Mouse (Mus musculus) midbrain, embryonic 14.5 days (tissue): ENCODE results near the gene Lat2. TPM values are rescaled to one million over a fixed set of nuclear protein-coding genes. Genes with fewer than 3 reads are reported as not detected.

Experiments
- ATAC-seq: fragments of 200-750 bp; cut with Nextera tagmentation; 2 replicates; pipeline ENCODE4 v1.8.0; 2017; ENCODE audit warnings: moderate number of reproducible peaks, moderate library complexity; ENCODE audit not compliant: low FRiP score, low TSS enrichment
- DNase-seq: peaks from one replicate; pipeline ENCODE4 v3.0.0-alpha.2; 2015
- H3K27ac ChIP-seq: fragments of 300-500 bp; sonication (generic); replicated peaks from 2 replicates; pipeline ENCODE4 v1.5.1; 2014; ENCODE audit warnings: mild to moderate bottlenecking, low read depth, low read length, moderate library complexity
- H3K27me3 ChIP-seq: fragments of 300-500 bp; sonication (generic); 2 replicates; pipeline ENCODE4 v1.6.1; 2014; ENCODE audit warnings: low read length, control low read depth, mixed read lengths; ENCODE audit not compliant: control insufficient read depth, insufficient read depth
- H3K36me3 ChIP-seq: fragments of 300-500 bp; sonication (generic); 2 replicates; pipeline ENCODE4 v1.6.1; 2014; ENCODE audit warnings: low read length, control low read depth; ENCODE audit not compliant: control insufficient read depth, insufficient read depth
- H3K4me1 ChIP-seq: fragments of 300-500 bp; sonication (generic); 2 replicates; pipeline ENCODE4 v1.6.1; 2014; ENCODE audit warnings: mild to moderate bottlenecking, antibody characterized with exemption, low read length, control low read depth; ENCODE audit not compliant: control insufficient read depth, insufficient read depth
- H3K4me2 ChIP-seq: fragments of 300-500 bp; sonication (generic); 2 replicates; pipeline ENCODE4 v1.6.1; 2014; ENCODE audit warnings: mild to moderate bottlenecking, low read length, moderate library complexity
- H3K4me3 ChIP-seq: fragments of 300-500 bp; sonication (generic); replicated peaks from 2 replicates; pipeline ENCODE4 v1.5.1; 2014; ENCODE audit warnings: low read depth, low read length
- H3K9ac ChIP-seq: fragments of 300-500 bp; sonication (generic); replicated peaks from 2 replicates; pipeline ENCODE4 v1.6.1; 2014; ENCODE audit warnings: mild to moderate bottlenecking, low read length, moderate library complexity
- H3K9me3 ChIP-seq: fragments of 300-500 bp; sonication (generic); 2 replicates; pipeline ENCODE4 v1.6.1; 2016; ENCODE audit warnings: low read length, control low read depth, mixed read lengths; ENCODE audit not compliant: control insufficient read depth
- WGBS: fragments of 180-500 bp; shearing (Covaris S2); extraction: QIAGEN DNeasy Blood & Tissue Kit; methylation state at CpG from one replicate; pipeline ENCODE4 v1.1.7; 2014; 5-methylcytosine and 5-hydroxymethylcytosine counted together
- polyA plus RNA-seq: library from polyadenylated mRNA; unstranded; fragments of >200 nt; fragmentation: Nextera tagmentation; extraction: Ambion mirVana; gene quantifications from 2 replicates; pipeline ENCODE4 v1.2.1, GENCODE M21; 2014

Gene Lat2
- polyA plus RNA-seq, 1 experiment from 2014 or later = 2.7 TPM

DNA sequence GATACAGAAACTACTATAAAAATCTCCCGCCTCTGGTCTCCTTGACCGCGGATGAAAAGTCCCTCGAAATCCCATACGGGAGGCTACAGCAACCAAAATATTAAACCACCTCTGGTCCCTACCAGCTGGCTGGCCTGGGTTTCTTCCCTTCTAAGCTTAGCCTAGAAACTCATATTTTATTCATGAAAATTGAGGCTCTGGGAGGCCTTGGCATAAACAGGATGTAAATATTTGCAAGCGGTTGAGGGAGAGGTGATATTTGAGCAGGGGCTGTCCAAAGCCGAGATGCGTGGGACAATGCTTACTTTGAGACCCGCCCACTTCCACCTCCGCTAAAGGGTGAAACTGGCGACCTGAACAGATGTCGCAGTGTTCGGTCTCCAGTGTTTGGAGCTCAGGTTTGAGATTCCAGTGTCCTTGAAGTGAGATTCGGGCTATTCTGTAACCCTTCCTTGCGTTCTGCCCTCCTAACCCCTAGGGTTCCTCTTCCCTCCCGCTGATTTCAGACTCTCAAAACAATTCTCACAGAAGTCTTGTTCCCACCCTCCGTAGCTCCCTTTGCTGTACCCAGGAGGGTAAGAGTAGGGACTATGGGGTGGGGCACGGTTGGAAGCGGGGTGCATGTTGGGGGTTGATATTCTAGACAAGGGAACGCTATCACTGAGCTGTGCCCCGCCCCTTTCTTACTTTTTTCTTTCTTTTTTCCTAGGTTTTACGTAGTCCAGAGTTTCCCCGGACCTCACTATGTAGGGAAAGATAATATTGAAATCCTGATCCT, 42.9 kb downstream of the Lat2 start:
- Histone ChIP-seq H3K27me3 (no peaks in the 10 kb centered on the region), H3K27ac (peak overlapping the region; percentile 77), H3K9ac (peak overlapping the region; percentile 52), H3K9me3 (no peaks in the 10 kb centered on the region), H3K4me3 (peak overlapping the region; percentile 46), H3K36me3 (no peaks in the 10 kb centered on the region), H3K4me1 (peaks cover 7% of the 10 kb centered on the region), H3K4me2 (peak overlapping the region; percentile 77)
- DNase-seq (peak; percentile 89), ATAC-seq (peak; percentile 58)
- 1% methylated on average over 23 of the region's 23 CpGs for WGBS

DNA sequence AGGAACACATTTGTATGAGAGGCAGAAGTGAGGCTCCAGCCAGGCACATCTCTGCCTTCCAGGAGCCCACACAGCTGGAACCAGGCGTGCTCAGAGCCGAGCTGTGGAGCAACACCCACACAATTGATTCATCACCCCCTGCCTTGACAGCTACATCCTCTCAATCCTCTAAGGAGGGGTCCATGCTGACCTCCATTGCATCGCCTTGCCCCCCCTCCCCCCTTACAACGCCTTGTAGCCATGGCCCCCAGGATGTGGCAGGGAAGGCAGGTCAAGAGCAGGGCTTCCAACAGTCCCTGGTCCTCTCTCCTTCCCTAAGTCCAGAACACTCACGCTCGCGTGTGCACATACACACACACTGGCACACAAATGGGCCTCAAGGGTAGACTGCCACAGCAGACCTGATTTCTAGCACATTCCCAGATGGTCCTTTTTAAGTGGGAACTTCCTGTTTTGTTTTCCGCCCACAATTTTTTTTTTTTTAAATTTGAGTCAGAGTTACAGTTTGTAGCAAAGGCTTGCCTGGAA, 45.8 kb downstream of the Lat2 start:
- Histone ChIP-seq H3K4me1 (peaks cover 7% of the 10 kb centered on the region), H3K27me3 (no peaks in the 10 kb centered on the region), H3K9ac (no peak overlapping the region), H3K4me3 (no peak overlapping the region), H3K9me3 (no peaks in the 10 kb centered on the region), H3K36me3 (no peaks in the 10 kb centered on the region), H3K27ac (no peak overlapping the region), H3K4me2 (no peak overlapping the region)
- no peak for ATAC-seq
- no peak for DNase-seq
- WGBS = 61% methylated on average over 8 of the region's 8 CpGs

DNA sequence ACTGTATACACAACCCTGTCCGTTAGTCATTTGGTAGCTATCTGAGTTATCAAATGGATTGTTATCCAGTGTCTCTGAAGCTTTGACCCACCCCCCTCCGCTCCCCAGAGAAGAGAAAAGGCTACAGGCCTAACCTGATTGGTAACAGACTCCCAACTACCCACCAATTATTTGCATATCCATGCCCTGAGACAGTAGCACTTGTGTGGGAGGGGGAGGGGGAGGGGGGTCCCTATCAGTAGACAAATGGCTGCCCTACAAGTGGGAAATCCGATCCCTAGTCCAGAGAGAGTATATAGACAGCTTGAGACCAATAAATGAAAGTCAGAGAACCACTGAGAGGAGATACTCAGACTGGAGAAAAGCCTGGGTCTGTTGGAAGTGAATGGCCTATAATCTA, 46.8 kb downstream of the Lat2 start:
- ATAC-seq = no peak

DNA sequence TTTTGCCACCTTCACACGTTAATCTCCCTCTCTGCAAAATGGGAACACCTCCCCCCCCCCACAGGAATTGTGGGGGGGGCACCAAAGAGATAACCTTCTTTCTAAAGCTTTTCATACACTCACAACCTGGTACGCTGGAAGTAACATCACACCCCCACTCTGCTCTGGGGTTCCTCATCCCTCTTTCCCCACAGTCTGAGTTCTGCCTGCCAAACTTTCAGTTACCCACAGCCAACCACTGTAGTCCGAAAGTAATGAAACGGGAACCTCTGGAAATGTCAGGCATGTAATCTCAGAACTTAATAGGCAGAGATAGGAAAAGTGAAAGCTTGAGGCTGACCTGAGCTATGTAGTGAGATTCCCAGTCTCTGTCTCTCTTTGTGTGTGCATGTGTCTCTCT, 47.4 kb downstream of the Lat2 start:
- Histone ChIP-seq H3K9ac (no peak overlapping the region), H3K27me3 (no peaks in the 10 kb centered on the region), H3K4me3 (no peak overlapping the region), H3K36me3 (no peaks in the 10 kb centered on the region), H3K4me2 (no peak overlapping the region), H3K27ac (no peak overlapping the region), H3K4me1 (peaks cover 5% of the 10 kb centered on the region), H3K9me3 (no peaks in the 10 kb centered on the region)
- 84% methylated on average over 4 of the region's 4 CpGs for WGBS
- DNase-seq = no peak
- no peak for ATAC-seq

More for the DNA sequence above, 46.8 kb downstream of the Lat2 start:
- Histone ChIP-seq H3K4me1 (peaks cover 7% of the 10 kb centered on the region), H3K27ac (no peak overlapping the region), H3K36me3 (no peaks in the 10 kb centered on the region), H3K9ac (no peak overlapping the region), H3K4me3 (no peak overlapping the region), H3K27me3 (no peaks in the 10 kb centered on the region), H3K9me3 (no peaks in the 10 kb centered on the region), H3K4me2 (no peak overlapping the region)
- no peak for DNase-seq
- WGBS = 83% methylated on average over 3 of the region's 3 CpGs

DNA sequence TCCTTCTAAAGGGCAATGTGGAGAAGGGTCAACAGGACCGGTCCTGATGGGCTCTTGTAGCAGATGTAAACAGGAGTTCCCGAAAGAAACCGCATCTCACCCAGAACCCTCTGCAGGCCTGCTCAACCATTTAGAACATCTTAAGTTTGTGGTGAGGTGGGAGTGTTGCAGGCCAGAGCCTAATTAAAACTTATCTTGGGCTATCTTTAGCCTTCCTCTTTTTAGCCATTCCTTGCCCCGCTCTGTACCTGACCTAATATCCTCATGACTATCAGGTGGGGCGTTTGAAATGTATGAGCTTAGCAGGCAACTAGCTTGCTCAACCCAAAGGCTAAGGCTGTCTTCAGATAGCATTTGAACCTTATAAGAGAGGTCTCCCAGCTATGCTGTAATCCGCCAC, 49.1 kb downstream of the Lat2 start:
- Histone ChIP-seq H3K4me3 (no peak overlapping the region), H3K27ac (no peak overlapping the region), H3K36me3 (no peaks in the 10 kb centered on the region), H3K4me1 (no peaks in the 10 kb centered on the region), H3K9me3 (no peaks in the 10 kb centered on the region), H3K9ac (no peak overlapping the region), H3K4me2 (no peak overlapping the region), H3K27me3 (no peaks in the 10 kb centered on the region)
- WGBS = 91% methylated on average over 6 of the region's 6 CpGs
- no peak for DNase-seq
- ATAC-seq = no peak

DNA sequence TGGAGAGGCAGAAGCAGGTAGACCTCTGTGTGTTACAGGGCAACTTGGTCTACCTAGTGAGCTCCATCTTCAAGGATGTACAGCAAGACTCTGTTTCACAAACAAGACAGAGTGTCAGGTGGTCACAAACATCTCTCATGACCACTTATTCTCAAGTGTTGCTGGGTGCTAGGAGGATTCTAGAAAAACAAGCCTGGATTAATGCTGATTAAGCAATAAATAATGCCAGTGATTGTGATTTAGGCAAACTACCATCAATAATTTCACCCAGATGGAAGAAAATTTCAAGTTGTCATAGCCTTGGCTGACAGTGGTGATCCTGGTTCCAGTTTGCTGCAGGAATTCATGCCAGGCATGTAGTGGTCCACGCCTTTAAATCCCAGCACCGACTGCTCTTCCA, 50.6 kb downstream of the Lat2 start:
- Histone ChIP-seq H3K9me3 (no peaks in the 10 kb centered on the region), H3K27me3 (no peaks in the 10 kb centered on the region), H3K4me3 (no peak overlapping the region), H3K27ac (no peak overlapping the region), H3K36me3 (no peaks in the 10 kb centered on the region), H3K9ac (no peak overlapping the region), H3K4me1 (no peaks in the 10 kb centered on the region), H3K4me2 (no peak overlapping the region)
- WGBS = 95% methylated on average over 2 of the region's 2 CpGs
- no peak for DNase-seq
- ATAC-seq = no peak

DNA sequence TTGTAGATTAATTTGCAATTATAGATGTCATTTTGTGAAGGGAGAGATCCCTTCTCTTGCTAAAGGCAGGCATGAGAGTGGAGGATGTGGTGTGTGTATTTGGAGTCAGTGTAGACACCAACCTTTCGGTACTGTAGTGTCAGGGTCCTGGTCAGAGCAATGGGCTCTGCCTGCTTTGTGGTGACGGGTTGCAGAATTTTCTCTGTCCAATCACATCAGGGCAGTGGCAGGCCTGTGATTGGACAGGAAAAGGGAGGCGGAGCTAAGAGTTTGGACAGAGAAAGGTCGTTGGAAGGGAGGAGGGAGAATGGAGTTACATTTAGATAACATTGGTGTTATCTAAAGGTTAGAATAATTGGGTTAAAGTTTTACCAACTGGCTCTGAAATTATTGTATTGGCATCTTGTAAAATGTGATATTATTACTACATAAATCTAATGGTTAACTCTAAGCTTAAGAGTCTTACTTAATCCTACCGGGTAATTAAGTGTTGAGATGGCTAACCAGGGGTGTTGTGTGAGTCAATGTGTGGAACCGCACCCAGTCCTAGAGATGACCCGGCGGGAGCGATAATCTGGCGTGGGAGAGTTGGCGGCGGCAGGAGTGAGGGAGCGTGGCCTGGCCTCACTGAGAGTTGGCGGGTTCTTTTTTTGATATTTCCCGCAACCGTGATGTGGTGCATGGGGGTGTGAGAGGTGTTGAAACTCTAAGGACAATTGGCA, 54.2 kb downstream of the Lat2 start:
- Histone ChIP-seq H3K36me3 (no peaks in the 10 kb centered on the region), H3K9ac (no peak overlapping the region), H3K4me2 (no peak overlapping the region), H3K27me3 (no peaks in the 10 kb centered on the region), H3K4me3 (no peak overlapping the region), H3K9me3 (no peaks in the 10 kb centered on the region), H3K4me1 (peaks cover 1% of the 10 kb centered on the region; the same call in 1 of the 2 replicates), H3K27ac (no peak overlapping the region)
- WGBS = 82% methylated on average over 16 of the region's 16 CpGs
- ATAC-seq (no peak), DNase-seq (no peak)

DNA sequence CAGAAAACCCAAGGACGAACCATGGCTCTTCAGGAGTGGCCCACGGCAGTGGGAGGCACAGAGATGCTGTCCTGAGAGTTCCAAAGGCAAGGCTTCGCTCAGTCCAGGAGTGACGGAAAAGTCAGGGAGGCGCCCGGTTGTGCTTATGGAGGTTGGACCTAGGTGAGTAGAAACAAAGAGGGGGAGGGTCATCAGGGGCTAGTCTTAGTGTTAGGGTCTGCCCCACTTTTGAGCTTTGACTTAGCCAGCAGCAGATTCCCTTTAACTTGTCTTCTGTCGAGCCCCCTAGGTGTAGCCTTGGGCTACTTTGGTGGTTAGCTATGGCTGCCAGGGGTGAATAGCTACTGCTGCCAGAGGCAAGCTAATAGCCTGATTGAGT, 54.8 kb downstream of the Lat2 start, which contains the start of gene Syna:
Syna (minus strand) TSS at position 101 of the 379 bp plus-strand sequence.
- Histone ChIP-seq H3K4me1 (peaks cover 6% of the 10 kb centered on the region), H3K27ac (no peak within 1 kb of the TSS), H3K4me2 (no peak within 1 kb of the TSS), H3K27me3 (no peaks in the 10 kb centered on the region), H3K36me3 (no peaks in the 10 kb centered on the region), H3K9me3 (no peaks in the 10 kb centered on the region), H3K9ac (no peak within 1 kb of the TSS), H3K4me3 (no peak within 1 kb of the TSS)
- ATAC-seq = no peak
- no peak for DNase-seq
- 92% methylated on average over 7 of the region's 7 CpGs for WGBS
